Mouse (Mus musculus) thymus, postnatal 14 days (tissue): ENCODE results near the gene Hoxd1.

ENCODE experiments used
- DNase-seq: peaks from one replicate; pipeline ENCODE4 v3.0.0; 2021

Hoxd1 gene

GRCm38 (mm10) chr2:74762522-74763244 lies at the start of gene Hoxd1:
Gene Hoxd1 (plus strand): TSS chr2:74762980.
- DNase-seq: peak; percentile 5

DNA sequence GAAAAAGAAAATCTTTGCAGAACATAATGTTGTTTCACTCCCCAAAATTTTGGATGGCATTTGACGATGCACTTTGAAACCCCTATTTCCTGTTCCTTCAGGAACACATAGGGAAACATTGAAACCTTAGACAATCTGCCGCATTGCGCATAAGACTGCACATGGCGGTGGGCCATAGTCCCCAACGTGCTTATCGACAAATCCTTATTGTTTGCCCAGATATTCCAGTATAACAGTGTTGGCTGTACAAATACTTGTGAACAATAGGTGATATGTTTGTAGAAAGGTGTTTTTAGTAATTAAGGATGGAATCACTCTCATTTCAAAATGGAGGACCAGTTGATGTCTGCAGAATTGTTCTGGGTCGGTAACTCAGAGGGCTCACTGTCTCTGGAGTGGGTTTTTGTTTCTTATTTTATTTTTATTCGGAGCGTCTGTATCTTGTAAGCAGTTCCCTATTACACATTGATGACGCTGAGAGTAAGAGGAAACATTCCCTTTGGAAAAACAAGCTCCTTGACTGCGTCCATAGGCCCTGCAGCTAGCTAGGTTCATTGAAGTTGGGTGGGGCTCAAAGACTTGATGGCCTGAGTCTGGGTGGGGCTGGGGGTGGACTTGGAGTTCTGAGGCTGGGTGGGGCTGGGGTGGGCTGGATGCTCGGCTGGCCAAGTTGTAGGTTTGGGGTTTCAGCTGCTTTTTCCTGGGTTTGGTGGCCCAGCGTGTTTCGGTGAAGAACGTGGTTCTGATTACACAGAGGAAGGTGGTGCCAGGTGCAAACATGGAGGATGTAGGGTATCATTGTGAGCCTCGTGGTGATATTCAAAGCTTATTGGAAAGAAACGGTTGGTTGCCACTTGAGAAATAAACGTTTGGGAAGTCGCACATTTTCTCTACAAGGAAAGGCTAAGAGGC lies 49.3 kb upstream of the Hoxd1 start:
- DNase-seq: no peak

GRCm38 (mm10) chr2:74714156-74714789 lies 48.5 kb upstream of the Hoxd1 start:
- DNase-seq: no peak

DNA sequence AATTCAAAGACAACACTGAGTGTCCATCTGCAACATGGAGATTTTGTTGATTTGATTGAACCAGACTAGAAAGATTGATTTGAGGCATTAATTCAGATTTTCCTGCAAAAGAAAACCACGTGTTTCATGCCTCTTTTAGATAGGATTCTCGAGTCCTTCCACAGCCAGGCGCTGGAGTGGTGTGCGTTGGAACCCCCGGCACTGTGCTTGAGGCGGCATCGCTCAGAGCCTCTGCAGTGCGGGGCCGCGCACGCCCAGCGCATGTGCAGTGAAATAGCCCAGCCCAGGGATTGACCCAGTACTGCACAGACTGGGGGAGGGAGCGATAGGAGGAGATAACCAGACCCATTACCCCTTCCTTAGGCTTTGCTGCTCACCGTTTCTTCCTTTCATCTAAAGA lies 47.9 kb upstream of the Hoxd1 start:
- DNase-seq: no peak

DNA sequence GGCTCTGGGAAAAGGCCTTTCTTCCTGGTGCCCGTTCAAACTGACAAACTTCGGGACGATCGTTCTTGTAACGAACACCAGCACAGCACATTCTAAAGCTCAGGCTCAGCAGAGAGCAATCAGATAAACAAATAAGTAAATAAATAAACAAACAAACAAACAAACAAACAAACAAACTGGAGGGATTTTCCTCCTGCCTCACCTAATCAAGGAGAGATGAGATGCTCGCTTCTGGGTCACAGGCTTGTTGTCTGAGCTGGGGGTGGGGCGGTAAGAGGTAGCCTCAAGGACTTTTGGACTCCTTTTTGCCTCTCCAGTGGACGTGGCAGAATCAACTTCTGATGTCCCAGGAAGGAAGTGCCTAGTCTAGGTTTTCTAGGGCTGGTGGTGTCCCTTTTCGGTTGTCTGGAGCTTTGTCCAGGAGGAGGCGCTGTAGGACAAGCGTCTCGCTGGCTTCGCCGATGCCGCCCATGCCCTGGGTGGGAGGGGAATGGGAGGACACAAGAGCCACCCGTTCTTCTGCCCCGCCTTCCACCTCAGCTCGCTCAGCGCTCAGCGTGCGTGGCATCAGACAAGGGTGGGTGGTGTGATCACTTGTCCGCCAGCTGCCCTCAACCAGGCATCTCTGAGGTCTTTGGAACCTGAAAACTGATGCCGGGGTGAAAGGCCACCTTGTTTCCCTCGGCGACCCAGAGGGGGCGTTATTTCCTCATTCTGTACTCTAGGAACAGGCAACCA lies 47.1 kb upstream of the Hoxd1 start:
- DNase-seq: peak; percentile 86

GRCm38 (mm10) chr2:74720384-74720783 lies 42.4 kb upstream of the Hoxd1 start:
- no peak for DNase-seq

DNA sequence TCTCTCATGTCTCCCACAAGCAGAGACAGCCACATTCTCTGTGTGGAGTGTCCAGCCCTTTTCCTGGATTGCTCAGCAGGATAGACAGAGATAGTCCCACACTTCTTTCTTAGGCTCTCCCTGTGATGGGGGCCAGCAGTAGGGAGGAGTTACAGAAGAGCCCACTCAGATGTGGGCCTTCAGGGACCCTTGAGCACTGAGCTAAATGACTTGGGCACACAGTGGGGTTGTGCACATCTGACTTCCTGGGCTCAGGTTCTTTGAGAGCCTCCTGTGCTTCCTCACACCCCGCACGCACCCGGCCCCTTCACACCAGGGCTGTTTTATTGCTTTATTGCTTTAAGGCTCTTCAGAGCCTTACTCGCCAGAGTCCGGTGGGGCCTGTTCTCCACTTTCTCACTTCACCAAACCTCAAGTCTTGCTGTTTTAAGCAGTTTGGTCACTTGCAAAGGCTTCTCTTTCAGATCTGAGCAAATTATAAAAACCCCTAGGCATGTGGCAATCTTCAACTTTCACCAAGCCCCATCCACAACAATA lies 41.8 kb upstream of the Hoxd1 start:
- DNase-seq: no peak

GRCm38 (mm10) chr2:74721882-74722281 lies 40.9 kb upstream of the Hoxd1 start:
- DNase-seq: no peak

DNA sequence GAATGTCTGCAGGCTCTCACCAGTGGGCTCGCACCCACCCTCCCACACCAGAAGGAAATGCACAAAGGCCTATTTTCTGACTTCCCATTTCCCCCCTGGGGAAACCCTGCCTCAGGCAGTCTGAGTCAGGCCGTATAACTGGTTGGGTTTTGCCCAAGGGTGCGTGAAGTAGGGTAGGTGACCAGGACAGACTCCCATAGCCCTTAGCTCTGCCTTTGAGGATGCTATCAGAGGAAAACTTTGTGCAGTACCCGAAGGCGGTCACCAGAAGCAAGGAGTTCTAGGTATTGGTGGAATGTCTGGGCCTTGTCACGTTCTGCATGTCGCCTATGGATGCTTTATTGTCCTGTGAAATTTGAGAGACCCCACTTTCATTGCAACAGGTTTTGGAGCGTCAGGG lies 39.8 kb upstream of the Hoxd1 start:
- no peak for DNase-seq

DNA sequence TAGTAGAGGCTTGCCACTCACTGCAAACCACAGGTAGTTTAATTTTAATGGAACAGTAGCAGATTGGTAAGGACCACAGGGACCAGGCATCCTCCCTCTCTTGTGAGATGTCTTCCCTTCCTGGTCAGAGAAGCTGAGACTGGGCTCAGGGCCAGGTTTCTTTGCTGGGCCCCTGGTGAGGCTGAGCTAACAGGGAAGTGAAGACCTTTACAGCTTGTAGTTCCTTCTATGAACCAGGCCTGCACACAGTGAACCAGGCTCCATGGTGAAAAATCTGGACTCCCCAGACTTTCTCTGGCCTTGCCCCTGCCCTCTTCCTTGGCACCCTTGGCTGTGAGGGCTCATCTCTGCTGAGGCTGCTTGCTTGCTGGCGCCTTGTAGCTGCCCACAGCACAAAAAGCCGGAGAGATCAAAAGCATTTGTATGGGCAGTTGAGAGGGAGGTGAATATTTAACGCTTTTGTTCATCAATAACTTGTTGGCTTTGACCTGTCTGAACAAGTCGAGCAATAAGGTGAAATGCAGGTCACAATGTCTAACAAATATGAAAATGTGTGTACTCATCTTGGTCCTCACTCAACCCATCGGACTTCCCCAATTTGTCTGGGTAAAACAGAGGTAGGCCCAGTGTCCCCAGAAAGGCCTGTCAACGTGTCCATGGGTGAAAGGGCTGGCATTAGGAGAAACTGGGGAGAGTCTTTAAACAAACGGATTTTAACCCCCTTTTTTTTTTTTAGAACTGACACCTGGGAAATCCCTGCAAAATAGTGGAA lies 38.4 kb upstream of the Hoxd1 start:
- no peak for DNase-seq

DNA sequence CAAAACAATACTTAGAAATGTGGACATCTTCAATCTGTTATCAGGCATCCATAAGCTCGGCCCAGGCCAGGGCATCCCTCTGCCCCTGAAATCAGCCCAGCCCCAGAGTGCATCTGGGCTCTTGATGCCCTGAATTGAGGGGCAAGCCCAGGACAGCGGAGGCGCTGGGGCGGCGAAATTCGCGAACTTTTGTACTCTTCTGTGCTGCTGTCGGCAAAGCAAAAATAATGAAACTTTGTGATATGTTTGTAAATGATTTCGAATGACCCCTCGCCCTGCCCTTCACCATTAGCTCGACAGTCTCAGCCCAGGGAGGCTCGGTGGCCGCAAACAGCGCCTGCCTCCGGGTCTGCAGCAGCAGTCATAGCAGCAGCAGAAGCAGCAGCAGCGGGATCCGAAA lies 37.6 kb upstream of the Hoxd1 start:
- no peak for DNase-seq

GRCm38 (mm10) chr2:74726551-74726950 lies 36.2 kb upstream of the Hoxd1 start, which contains the start of gene Gm28230:
Gene Gm28230 (plus strand): TSS chr2:74726728.
- DNase-seq: no peak

DNA sequence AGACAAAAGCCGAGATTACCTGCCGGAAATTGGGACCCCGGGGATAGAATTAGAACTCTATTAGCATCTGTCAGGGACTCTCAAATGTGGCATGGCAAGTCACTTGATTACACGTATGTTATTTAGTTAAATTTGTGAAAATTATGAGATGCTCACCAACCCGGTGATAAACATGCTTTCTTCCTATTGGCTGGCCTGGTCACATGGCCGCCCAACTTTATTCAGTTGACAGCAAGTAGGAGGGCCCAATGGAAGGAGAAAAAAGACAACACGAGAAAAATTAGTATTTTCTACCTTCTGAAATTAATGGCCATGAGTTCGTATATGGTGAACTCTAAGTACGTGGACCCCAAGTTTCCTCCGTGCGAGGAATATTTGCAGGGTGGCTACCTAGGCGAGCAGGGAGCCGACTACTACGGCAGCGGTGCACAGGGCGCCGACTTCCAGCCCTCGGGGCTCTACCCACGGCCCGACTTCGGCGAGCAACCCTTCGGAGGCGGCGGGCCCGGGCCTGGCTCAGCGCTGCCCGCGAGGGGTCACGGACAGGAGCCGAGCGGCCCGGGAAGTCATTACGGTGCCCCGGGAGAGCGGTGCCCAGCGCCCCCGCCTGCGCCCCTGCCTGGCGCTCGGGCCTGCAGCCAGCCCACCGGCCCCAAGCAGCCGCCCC lies 35.7 kb upstream of the Hoxd1 start:
- DNase-seq: no peak

DNA sequence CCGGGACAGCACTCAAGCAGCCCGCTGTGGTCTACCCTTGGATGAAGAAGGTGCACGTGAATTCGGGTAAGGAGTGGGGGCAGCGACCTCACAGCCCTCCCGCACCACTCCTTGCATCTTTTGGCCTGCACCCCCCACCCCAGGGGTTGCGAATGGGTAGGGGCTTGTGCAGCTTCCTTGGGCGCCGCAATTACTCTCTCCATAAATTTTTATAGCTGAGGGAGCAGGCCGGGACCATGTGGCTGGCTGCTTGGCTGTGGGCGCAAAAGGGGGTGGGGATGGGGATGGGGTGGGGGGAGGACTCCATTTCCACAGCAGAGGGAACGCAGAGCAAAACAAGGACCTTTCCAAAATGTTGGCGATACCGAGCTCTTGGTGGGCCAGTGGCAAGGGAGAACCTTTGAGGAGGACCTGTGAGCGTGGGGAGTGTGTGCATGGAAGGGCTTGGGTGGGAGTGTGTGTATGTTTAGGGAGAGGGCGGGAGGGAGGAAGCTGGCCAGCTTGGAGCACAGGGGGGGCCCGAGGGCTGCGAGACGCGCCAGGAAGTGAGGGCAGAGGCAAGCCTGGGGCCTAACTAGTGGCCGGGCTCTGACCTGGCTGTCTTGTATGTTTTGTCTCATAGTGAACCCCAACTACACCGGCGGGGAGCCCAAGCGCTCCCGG lies 35.0 kb upstream of the Hoxd1 start:
- DNase-seq: no peak

- DNase-seq: no peak
Observed at GRCm38 (mm10) chr2:74728303-74728680, 34.5 kb upstream of the Hoxd1 start.

GRCm38 (mm10) chr2:74730331-74730730 lies 32.4 kb upstream of the Hoxd1 start:
- no peak for DNase-seq

- no peak for DNase-seq
Observed at GRCm38 (mm10) chr2:74731055-74731454, 31.7 kb upstream of the Hoxd1 start.

GRCm38 (mm10) chr2:74731799-74732512 lies 30.8 kb upstream of the Hoxd1 start:
- no peak for DNase-seq

DNA sequence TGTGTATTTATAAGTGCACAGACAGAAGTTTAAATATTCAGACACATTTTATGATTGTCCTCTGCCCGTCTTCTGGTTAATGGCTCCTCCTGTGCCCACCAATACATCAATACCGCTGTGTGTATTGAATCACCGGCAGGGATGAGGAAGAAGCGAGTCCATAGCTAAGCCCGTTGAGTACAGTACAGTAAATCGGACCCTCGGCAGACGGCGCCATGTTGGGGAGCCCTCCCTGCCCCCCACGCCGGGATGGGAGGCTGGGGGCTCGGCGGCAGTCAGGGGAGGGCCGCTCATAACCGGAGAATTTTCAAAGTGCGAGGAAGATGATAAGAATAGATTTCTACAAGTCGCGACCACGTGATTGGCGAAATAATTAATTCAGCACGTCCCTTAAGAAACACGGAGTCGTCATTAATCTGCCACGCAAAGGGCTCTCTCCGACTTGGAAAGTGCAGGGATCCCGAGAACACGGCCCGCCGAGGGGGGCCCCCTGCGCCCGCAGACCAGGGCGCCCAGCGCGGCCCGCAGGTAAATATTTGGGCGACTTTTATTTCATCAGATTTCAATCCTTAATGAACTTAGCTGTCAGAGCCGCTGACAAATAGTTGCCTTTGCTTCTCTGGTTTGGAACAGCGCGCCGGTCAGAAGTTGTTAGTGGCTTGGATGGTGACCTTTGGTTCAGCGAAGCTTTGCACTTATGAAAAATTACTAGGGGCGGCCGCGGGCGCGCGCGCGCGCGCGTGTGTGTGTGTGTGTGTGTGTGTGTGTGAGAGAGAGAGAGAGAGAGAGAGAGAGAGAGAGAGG lies 30.1 kb upstream of the Hoxd1 start:
- DNase-seq: no peak
